Mouse (Mus musculus) heart, embryonic 11.5 days (tissue): ENCODE results near the gene Timm9. TPM values are rescaled to one million over a fixed set of nuclear protein-coding genes. Genes with fewer than 3 reads are reported as not detected.

Source experiments
- polyA plus RNA-seq: library from polyadenylated mRNA; unstranded; fragments of >200 nt; fragmentation: Nextera tagmentation; extraction: Ambion mirVana; gene quantifications from 2 replicates; pipeline ENCODE4 v1.2.1, GENCODE M21; 2014

Timm9 gene
- polyA plus RNA-seq, 1 experiment from 2014 or later: 118 TPM

Other genes with a start within 250 kb of the Timm9 start
- 201 and 216 TPM in 2 replicates for gene Actr10, start 198.8 kb downstream of the Timm9 start, polyA plus RNA-seq
- gene Psma3, start 162.1 kb downstream of the Timm9 start, polyA plus RNA-seq: 464 and 474 TPM in 2 replicates
- gene Arid4a, start 120.7 kb downstream of the Timm9 start, polyA plus RNA-seq: 27.1 and 28.8 TPM in 2 replicates
- gene Tomm20l, start 25.3 kb downstream of the Timm9 start, polyA plus RNA-seq: 0.44 and 0.63 TPM in 2 replicates
- gene 2700049A03Rik, start 164 bp upstream of the Timm9 start, polyA plus RNA-seq: 10.2 and 15.4 TPM in 2 replicates
- gene Dact1, start 173.2 kb upstream of the Timm9 start, polyA plus RNA-seq: 10.7 and 11.1 TPM in 2 replicates